Mouse (Mus musculus) heart, postnatal 0 days (tissue): ENCODE results near the gene Ppp2r1b. TPM values are rescaled to one million over a fixed set of nuclear protein-coding genes. Genes with fewer than 3 reads are reported as not detected.

Experiments used
- ATAC-seq: fragments of 200-750 bp; cut with Nextera tagmentation; 2 replicates; pipeline ENCODE4 v1.8.0; 2017; ENCODE audit warnings: low read depth, moderate number of reproducible peaks, moderate library complexity; ENCODE audit not compliant: insufficient read depth
- DNase-seq: peaks from one replicate; pipeline ENCODE4 v3.0.0-alpha.2; 2016; ENCODE audit warnings: low spot score
- H3K27ac ChIP-seq: fragments of 300-500 bp; sonication (generic); 2 replicates; pipeline ENCODE4 v1.5.1; 2014; ENCODE audit warnings: low read depth, mild to moderate bottlenecking
- H3K27me3 ChIP-seq: fragments of 300-500 bp; sonication (generic); 2 replicates; pipeline ENCODE4 v1.6.1; 2014; ENCODE audit warnings: low read length, mixed read lengths; ENCODE audit not compliant: control insufficient read depth, insufficient read depth
- H3K36me3 ChIP-seq: fragments of 300-500 bp; sonication (generic); replicated peaks from 2 replicates; pipeline ENCODE4 v1.6.1; 2014; ENCODE audit warnings: low read length, mixed read lengths; ENCODE audit not compliant: control insufficient read depth, insufficient read depth
- H3K4me1 ChIP-seq: fragments of 300-500 bp; sonication (generic); 2 replicates; pipeline ENCODE4 v1.6.1; 2014; ENCODE audit warnings: antibody characterized with exemption; ENCODE audit not compliant: control insufficient read depth, insufficient read depth
- H3K4me2 ChIP-seq: fragments of 300-500 bp; sonication (generic); 2 replicates; pipeline ENCODE4 v1.6.1; 2014; ENCODE audit warnings: low read depth, mild to moderate bottlenecking, low read length, moderate library complexity
- H3K4me3 ChIP-seq: fragments of 300-500 bp; sonication (generic); 2 replicates; pipeline ENCODE4 v1.5.1; 2014; ENCODE audit warnings: low read depth, low read length
- H3K9ac ChIP-seq: fragments of 300-500 bp; sonication (generic); replicated peaks from 2 replicates; pipeline ENCODE4 v1.6.1; 2014; ENCODE audit warnings: low read depth, low read length, mixed read lengths
- H3K9me3 ChIP-seq: fragments of 300-500 bp; sonication (generic); replicated peaks from 2 replicates; pipeline ENCODE4 v1.6.1; 2016; ENCODE audit warnings: low read length; ENCODE audit not compliant: control insufficient read depth
- CTCF ChIP-seq: IDR thresholded peaks from 2 replicates; pipeline ENCODE4 v1.5.1; 2016; ENCODE audit warnings: antibody characterized with exemption, control low read depth, low read depth
- EP300 ChIP-seq: IDR thresholded peaks from 2 replicates; pipeline ENCODE4 v1.6.1; 2016; ENCODE audit warnings: antibody characterized with exemption, low read depth
- WGBS: fragments of 180-500 bp; shearing (Covaris S2); extraction: QIAGEN DNeasy Blood & Tissue Kit; methylation state at CpG from one replicate; pipeline ENCODE4 v1.1.7; 2014; 5-methylcytosine and 5-hydroxymethylcytosine counted together
- polyA plus RNA-seq: library from polyadenylated mRNA; unstranded; fragments of >200 nt; fragmentation: Nextera tagmentation; extraction: Ambion mirVana; gene quantifications from 2 replicates; pipeline ENCODE4 v1.2.1, GENCODE M21; 2015
- total RNA-seq: library from RNA; depleted of rRNA; stranded (reverse); fragments of >200 nt; gene quantifications from 2 replicates; pipeline ENCODE4 v1.2.3, GENCODE M21; 2014; ENCODE audit warnings: low replicate concordance

The Ppp2r1b gene
- total and polyA plus RNA-seq, 2 experiments from 2014 or later = 15.3 to 17.8 TPM

DNA sequence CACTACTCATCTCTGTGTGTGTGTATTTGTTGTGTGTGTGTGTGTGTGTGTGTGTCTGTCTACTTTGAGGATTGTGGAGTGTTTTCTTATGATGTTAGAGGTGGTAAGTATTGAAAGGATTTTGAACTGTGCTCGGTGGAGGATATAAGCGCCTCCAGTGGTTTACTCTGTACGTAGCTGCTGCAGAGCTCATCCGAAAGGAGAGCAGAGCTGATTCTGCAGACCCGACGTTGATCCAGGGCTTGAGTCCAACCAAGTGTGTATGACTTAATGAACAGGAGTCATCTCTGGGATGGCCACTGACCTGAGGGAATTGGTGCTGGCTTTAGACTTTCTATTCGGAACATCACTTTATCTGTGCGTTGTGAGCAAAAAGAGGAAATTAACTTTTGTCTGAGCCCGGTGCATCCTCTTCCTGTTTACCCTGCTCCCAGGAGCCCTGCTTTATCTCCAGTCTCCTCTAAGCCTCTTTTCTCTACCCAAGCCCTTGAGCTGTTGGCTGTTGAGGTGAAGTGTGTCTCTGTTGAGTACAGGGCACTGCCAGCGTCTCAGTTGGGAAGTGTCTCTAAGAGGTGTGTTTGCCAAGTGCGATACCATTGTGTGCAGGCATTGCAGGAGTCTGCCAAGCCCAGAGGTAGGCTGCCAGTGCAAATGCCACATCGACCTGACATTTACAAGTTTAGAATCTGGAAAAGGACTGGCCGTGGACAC, 3.9 kb upstream of the Ppp2r1b start:
- ATAC-seq = no peak
- no peak overlapping the region for H3K4me2 ChIP-seq

DNA sequence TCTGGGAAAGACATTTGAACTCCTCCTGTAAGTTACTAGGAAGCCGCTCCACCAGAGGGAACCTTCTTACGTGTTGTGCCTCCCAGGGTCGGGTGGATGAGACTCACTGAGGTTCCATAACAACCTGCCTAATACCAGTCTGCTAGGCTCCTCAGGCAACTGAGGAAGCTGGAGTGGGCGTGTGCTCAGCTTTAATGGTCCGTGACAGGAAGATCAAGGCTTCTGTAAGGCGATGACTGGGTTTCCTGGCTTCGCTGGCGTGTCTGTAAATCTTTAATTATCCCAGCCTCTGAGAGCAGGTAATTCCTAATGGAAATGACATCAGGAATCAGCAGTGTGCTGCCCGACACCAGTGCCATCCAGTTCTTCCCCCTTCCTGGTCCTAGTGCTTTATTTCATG, 446 bp downstream of the Ppp2r1b start:
- WGBS = 71% methylated on average over 9 of the region's 9 CpGs
- Histone ChIP-seq H3K27ac (no peak overlapping the region), H3K9ac (no peak overlapping the region), H3K4me1 (peaks cover 1% of the 10 kb centered on the region; the same call in 1 of the 2 replicates), H3K9me3 (no peaks in the 10 kb centered on the region), H3K36me3 (peaks cover 11% of the 10 kb centered on the region), H3K4me3 (no peak overlapping the region), H3K27me3 (no peaks in the 10 kb centered on the region), H3K4me2 (no peak overlapping the region)
- DNase-seq (no peak), ATAC-seq (no peak)
- TF ChIP-seq EP300 (no peak), CTCF (no peak)

More for the DNA sequence above, 3.9 kb upstream of the Ppp2r1b start:
- Histone ChIP-seq H3K27me3 (no peaks in the 10 kb centered on the region), H3K27ac (no peak overlapping the region), H3K9me3 (no peaks in the 10 kb centered on the region), H3K36me3 (peaks cover 18% of the 10 kb centered on the region), H3K4me3 (no peak overlapping the region), H3K4me1 (no peaks in the 10 kb centered on the region), H3K9ac (no peak overlapping the region)
- 55% methylated on average over 13 of the region's 13 CpGs for WGBS
- no peak for DNase-seq
- TF ChIP-seq CTCF (no peak), EP300 (no peak)

DNA sequence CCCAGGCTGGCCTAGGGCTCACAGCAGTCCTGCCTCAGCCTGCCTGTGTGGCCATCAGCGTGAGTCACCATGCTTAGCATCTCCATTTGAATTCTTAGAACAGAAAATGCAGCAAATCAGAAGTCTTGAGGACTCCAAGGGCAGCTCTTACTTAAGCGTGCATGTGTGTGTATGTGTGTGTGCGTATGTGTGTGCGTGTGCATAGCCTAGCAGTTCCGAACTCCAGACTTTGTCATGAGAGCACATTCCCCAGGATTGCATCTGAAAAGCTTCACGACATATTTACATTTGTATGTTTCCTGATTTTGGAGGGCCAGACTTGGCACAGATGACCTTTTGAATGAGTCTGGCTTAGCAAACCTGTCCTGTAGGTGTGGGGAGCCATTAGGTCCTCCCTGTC, 2.0 kb downstream of the Ppp2r1b start:
- DNase-seq (no peak), ATAC-seq (no peak)
- TF ChIP-seq CTCF (no peak), EP300 (no peak)
- WGBS = 86% methylated on average over 6 of the region's 6 CpGs
- Histone ChIP-seq H3K9ac (no peak overlapping the region), H3K4me1 (peaks cover 11% of the 10 kb centered on the region), H3K36me3 (peaks cover 11% of the 10 kb centered on the region), H3K9me3 (no peaks in the 10 kb centered on the region), H3K27ac (no peak overlapping the region), H3K27me3 (no peaks in the 10 kb centered on the region), H3K4me3 (no peak overlapping the region), H3K4me2 (no peak overlapping the region)

GRCm38 (mm10) chr9:50847606-50848368, 2.7 kb downstream of the Ppp2r1b start:
- H3K4me2 ChIP-seq = no peak overlapping the region
- no peak for DNase-seq
- no peak overlapping the region for H3K4me3 ChIP-seq
- no peak overlapping the region for H3K9ac ChIP-seq
- 66% methylated on average over 12 of the region's 12 CpGs for WGBS
- no peak overlapping the region for H3K27ac ChIP-seq
- H3K4me1 ChIP-seq = peaks cover 11% of the 10 kb centered on the region
- H3K36me3 ChIP-seq = peaks cover 10% of the 10 kb centered on the region
- no peak for ATAC-seq
- no peak for TF ChIP-seq CTCF
- TF ChIP-seq EP300 = no peak
- H3K9me3 ChIP-seq = no peaks in the 10 kb centered on the region
- H3K27me3 ChIP-seq = no peaks in the 10 kb centered on the region

DNA sequence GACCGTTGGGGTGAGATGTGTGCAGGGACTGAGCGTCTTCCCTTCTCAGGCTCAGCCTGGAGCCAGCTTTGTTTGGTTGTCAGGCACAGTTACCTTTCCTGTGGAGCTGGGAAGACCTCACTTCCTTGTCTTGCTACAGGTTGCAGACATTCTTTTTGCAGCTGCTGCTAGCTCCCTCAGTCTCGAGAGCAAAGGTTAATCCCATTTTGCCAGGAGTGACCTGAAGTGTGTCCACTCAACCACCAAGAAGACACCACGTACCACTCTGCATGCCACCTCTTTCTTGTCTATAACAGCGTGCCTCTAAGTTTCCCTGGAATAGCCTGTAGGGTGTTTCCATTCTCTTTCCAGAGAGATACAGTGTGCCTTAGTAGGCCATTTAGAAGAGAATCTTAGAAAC, 3.7 kb downstream of the Ppp2r1b start:
- WGBS = 69% methylated on average over 5 of the region's 5 CpGs
- no peak overlapping the region for H3K27ac ChIP-seq
- ATAC-seq = no peak
- no peaks in the 10 kb centered on the region for H3K9me3 ChIP-seq
- DNase-seq = no peak
- H3K4me2 ChIP-seq = no peak overlapping the region
- no peak overlapping the region for H3K9ac ChIP-seq
- H3K36me3 ChIP-seq = peaks cover 3% of the 10 kb centered on the region
- H3K27me3 ChIP-seq = no peaks in the 10 kb centered on the region
- TF ChIP-seq CTCF (no peak), EP300 (no peak)
- peaks cover 11% of the 10 kb centered on the region for H3K4me1 ChIP-seq
- no peak overlapping the region for H3K4me3 ChIP-seq
